Mouse (Mus musculus): ENCODE measurements around the gene Camk1d. TPM values are rescaled to one million over a fixed set of nuclear protein-coding genes. Genes with fewer than 3 reads are reported as not detected.
"Not testable (repeated sequence)": the region's sequence is repeated elsewhere in the genome, so short reads cannot be mapped to it uniquely, and the experiment has no call there.

Gene Camk1d
- polyA plus RNA-seq, 1 experiment, result 0.28 TPM

- no peaks in the 10 kb centered on the region for H3K36me3 ChIP-seq (replicated peaks; ENCODE audit: low read length)
- no peak for TF ChIP-seq FLI1 (IDR thresholded peaks at IDR 0.05; ENCODE audit: low read length)
- no peak for TF ChIP-seq GATA1 (IDR thresholded peaks at IDR 0.05; ENCODE audit: borderline replicate concordance, low read length)
- H3K27me3 ChIP-seq (replicated peaks), result no peaks in the 10 kb centered on the region
- peaks cover 30% of the 10 kb centered on the region for H3K4me1 ChIP-seq
- H3K9me3 ChIP-seq, result no peaks in the 10 kb centered on the region
- no peak overlapping the region for H3K4me3 ChIP-seq (replicated peaks)
Measured at GRCm38 (mm10) chr2:5607920-5608841, 106.1 kb downstream of the Camk1d start.

GRCm38 (mm10) chr2:5605849-5606248 is 108.5 kb downstream of the Camk1d start:
- Histone ChIP-seq H3K27me3 (replicated peaks) (no peaks in the 10 kb centered on the region), H3K4me1 (peaks cover 15% of the 10 kb centered on the region), H3K36me3 (replicated peaks; ENCODE audit: low read length) (no peaks in the 10 kb centered on the region), H3K4me3 (replicated peaks) (no peak overlapping the region), H3K9me3 (no peaks in the 10 kb centered on the region)
- no peak for TF ChIP-seq GATA1 (IDR thresholded peaks at IDR 0.05; ENCODE audit: borderline replicate concordance, low read length)
- no peak for TF ChIP-seq FLI1 (IDR thresholded peaks at IDR 0.05; ENCODE audit: low read length)

- Histone ChIP-seq H3K4me3 (replicated peaks) (no peak overlapping the region), H3K27me3 (replicated peaks) (peaks cover 8% of the 10 kb centered on the region), H3K9me3 (no peaks in the 10 kb centered on the region), H3K36me3 (replicated peaks; ENCODE audit: low read length) (no peaks in the 10 kb centered on the region), H3K4me1 (peaks cover 15% of the 10 kb centered on the region)
- TF ChIP-seq GATA1 (IDR thresholded peaks at IDR 0.05; ENCODE audit: borderline replicate concordance, low read length) (no peak), FLI1 (IDR thresholded peaks at IDR 0.05; ENCODE audit: low read length) (no peak)
Measured at GRCm38 (mm10) chr2:5602044-5602443, 112.3 kb downstream of the Camk1d start.

- H3K4me1 ChIP-seq, result peaks cover 21% of the 10 kb centered on the region
- H3K27me3 ChIP-seq (replicated peaks); H3K9me3 ChIP-seq; H3K36me3 ChIP-seq (replicated peaks; ENCODE audit: low read length); H3K4me3 ChIP-seq (replicated peaks): not testable (repeated sequence)
Measured at GRCm38 (mm10) chr2:5601243-5601642, 113.1 kb downstream of the Camk1d start.

GRCm38 (mm10) chr2:5600183-5600962 is 113.9 kb downstream of the Camk1d start:
- H3K27me3 ChIP-seq (replicated peaks), result peaks cover 8% of the 10 kb centered on the region
- TF ChIP-seq FLI1 (IDR thresholded peaks at IDR 0.05; ENCODE audit: low read length), result no peak
- TF ChIP-seq GATA1 (IDR thresholded peaks at IDR 0.05; ENCODE audit: borderline replicate concordance, low read length), result no peak

GRCm38 (mm10) chr2:5599713-5600112 is 114.6 kb downstream of the Camk1d start:
- no peaks in the 10 kb centered on the region for H3K36me3 ChIP-seq (replicated peaks; ENCODE audit: low read length)
- H3K4me3 ChIP-seq (replicated peaks), result no peak overlapping the region
- H3K4me1 ChIP-seq, result peaks cover 23% of the 10 kb centered on the region
- H3K27me3 ChIP-seq (replicated peaks), result peaks cover 8% of the 10 kb centered on the region
- TF ChIP-seq GATA1 (IDR thresholded peaks at IDR 0.05; ENCODE audit: borderline replicate concordance, low read length) (no peak), FLI1 (IDR thresholded peaks at IDR 0.05; ENCODE audit: low read length) (no peak)
- no peaks in the 10 kb centered on the region for H3K9me3 ChIP-seq

More at GRCm38 (mm10) chr2:5600183-5600962, 113.9 kb downstream of the Camk1d start:
- no peaks in the 10 kb centered on the region for H3K9me3 ChIP-seq
- H3K4me3 ChIP-seq (replicated peaks), result no peak overlapping the region
- H3K36me3 ChIP-seq (replicated peaks; ENCODE audit: low read length), result no peaks in the 10 kb centered on the region
- peaks cover 25% of the 10 kb centered on the region for H3K4me1 ChIP-seq

GRCm38 (mm10) chr2:5598533-5598932 is 115.8 kb downstream of the Camk1d start:
- H3K4me3 ChIP-seq (replicated peaks), result no peak overlapping the region
- peaks cover 8% of the 10 kb centered on the region for H3K27me3 ChIP-seq (replicated peaks)
- H3K36me3 ChIP-seq (replicated peaks; ENCODE audit: low read length), result no peaks in the 10 kb centered on the region
- peaks cover 23% of the 10 kb centered on the region for H3K4me1 ChIP-seq
- TF ChIP-seq FLI1 (IDR thresholded peaks at IDR 0.05; ENCODE audit: low read length) (no peak), GATA1 (IDR thresholded peaks at IDR 0.05; ENCODE audit: borderline replicate concordance, low read length) (no peak)
- H3K9me3 ChIP-seq, result no peaks in the 10 kb centered on the region

GRCm38 (mm10) chr2:5596882-5597281 is 117.4 kb downstream of the Camk1d start:
- Histone ChIP-seq H3K36me3 (replicated peaks; ENCODE audit: low read length) (no peaks in the 10 kb centered on the region), H3K9me3 (no peaks in the 10 kb centered on the region), H3K27me3 (replicated peaks) (peaks cover 8% of the 10 kb centered on the region), H3K4me1 (peaks cover 28% of the 10 kb centered on the region), H3K4me3 (replicated peaks) (peak overlapping the region; percentile 80)
- no peak for TF ChIP-seq FLI1 (IDR thresholded peaks at IDR 0.05; ENCODE audit: low read length)
- no peak for TF ChIP-seq GATA1 (IDR thresholded peaks at IDR 0.05; ENCODE audit: borderline replicate concordance, low read length)

- no peaks in the 10 kb centered on the region for H3K9me3 ChIP-seq
- H3K4me3 ChIP-seq (replicated peaks), result no peak overlapping the region
- peaks cover 9% of the 10 kb centered on the region for H3K27me3 ChIP-seq (replicated peaks)
- peaks cover 26% of the 10 kb centered on the region for H3K4me1 ChIP-seq
- TF ChIP-seq FLI1 (IDR thresholded peaks at IDR 0.05; ENCODE audit: low read length) (no peak), GATA1 (IDR thresholded peaks at IDR 0.05; ENCODE audit: borderline replicate concordance, low read length) (no peak)
- no peaks in the 10 kb centered on the region for H3K36me3 ChIP-seq (replicated peaks; ENCODE audit: low read length)
Measured at GRCm38 (mm10) chr2:5595356-5596191, 118.7 kb downstream of the Camk1d start.
